Mouse (Mus musculus): ENCODE data around the gene Tmem267.

- TF ChIP-seq CTCF (IDR thresholded peaks at IDR 0.05; ENCODE audit: low read depth) (no peak), EP300 (IDR thresholded peaks at IDR 0.05; ENCODE audit: low read depth) (no peak)
Measured at GRCm38 (mm10) chr13:119646511-119646910, 158.7 kb downstream of the Tmem267 start.

Data from liver, postnatal 0 days (tissue).